Mouse (Mus musculus): Measurements from ENCODE around the gene Myzap.

GRCm38 (mm10) chr9:71621968-71622367 lies 29.8 kb upstream of the Myzap start:
- TF ChIP-seq POLR2A (IDR thresholded peaks at IDR 0.05; ENCODE audit: extremely low read depth, insufficient read depth, low read length) = no peak
- no peak for TF ChIP-seq CTCF (IDR thresholded peaks at IDR 0.05; ENCODE audit: extremely low read depth, insufficient read depth, low read length)

Measured in cortical plate, adult 2 months (tissue).